Mouse (Mus musculus): ENCODE results near the gene Itm2c. TPM values are rescaled to one million over a fixed set of nuclear protein-coding genes. Genes with fewer than 3 reads are reported as not detected.

The Itm2c gene
- total RNA-seq, 2 experiments from 2014 or later = 480 to 761 TPM

DNA sequence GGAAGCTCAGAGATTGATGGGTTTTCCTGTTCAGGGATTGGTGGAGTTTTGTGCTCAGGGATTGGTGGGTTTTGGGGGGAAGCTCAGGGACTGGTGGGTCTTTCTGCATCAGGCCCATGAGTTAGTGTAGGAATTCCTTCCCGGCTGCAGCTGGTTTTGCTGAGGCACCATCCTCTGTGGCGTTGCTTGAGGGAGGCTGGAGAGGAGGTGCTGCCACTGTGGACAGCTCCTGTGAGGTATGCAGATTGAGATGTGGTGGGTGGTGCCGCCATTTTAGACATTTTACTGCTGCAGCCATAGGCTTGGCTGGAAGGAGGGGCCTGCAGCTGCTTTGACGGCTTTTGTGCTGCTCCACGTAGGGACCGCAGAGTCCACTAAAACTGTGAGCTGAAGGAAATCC is 35.3 kb downstream of the Itm2c start:
- no peak for DNase-seq (ENCODE audit: low spot score in 2 of 2)

DNA sequence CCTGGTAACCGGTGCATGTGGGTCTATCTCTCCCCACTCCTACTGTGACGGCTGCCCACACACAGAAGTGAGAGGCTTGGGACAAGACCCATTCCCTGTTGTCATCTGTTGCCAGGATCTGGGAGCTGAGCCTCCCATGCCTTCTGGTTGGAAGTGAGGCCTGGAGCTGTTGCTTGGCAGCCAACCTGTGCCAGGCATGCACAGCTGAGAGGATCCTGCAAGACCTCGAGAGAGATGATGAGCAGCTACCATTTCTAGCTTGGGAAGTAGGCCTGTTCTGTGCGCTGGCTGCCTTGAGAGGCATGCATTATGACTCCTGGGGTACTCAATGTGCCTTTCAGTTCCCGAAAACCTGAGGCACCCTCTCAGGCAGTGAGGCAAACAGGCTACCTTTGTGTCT is 37.1 kb downstream of the Itm2c start:
- no peak for DNase-seq (ENCODE audit: low spot score in 2 of 2)

DNA sequence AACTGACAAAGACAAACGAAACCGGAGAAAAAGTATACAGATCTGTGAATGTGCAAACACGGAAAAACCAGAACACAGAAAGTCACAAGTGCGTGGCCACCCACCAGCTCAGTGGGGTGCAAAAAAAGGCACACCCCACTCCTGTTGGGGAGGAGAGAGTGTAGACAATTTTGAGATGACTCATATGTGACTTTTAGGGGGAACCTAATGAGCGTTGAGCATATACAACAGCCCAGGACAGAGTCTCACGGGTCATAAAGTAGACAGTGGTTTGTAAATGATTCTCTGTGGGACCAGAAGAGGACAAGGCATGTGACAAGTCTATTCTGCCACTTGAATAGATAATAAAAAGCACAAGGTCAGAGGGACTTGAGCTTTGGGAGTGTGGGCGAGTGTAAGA is 39.1 kb downstream of the Itm2c start:
- DNase-seq (ENCODE audit: low spot score in 2 of 2) = no peak

DNA sequence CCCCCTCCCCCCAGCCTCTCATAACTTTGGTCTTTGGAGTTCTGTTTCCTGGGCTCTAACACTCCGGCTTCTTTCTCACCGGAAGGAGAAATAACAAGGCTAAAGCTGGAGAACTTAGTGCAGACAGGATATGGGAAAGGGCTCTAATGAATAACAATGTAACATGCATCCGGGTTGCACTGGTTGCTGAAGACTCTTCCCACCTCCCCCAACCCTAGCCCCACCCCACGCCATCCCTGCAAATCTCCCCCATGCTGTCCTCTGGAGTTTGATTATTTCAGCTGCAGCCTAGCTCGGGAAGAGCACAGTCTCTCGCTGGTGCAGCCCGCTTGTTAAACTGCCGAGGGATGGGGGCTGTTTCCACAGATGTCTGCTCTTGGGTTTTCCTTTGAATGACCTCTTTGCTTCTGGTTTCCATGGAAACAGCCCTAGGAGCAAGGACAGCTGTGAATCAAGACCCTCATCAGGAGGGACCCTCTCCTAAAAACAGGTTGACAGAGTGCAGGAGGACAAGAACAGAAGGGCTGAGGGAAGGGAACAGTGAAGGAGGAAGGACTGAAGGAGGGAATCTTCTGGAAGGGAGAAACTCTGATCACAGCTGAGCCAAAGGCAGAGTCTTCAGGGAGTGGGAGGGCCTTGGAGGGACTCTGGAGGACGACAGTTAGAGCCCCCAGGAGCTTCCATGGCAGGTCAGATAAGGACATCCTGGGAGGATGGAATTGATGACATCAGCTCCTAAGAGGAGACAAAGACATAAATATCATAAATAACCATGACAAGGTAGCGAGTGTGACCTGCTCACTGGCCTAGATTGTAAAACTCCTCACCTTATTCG is 39.8 kb downstream of the Itm2c start:
- no peak for DNase-seq (ENCODE audit: low spot score in 2 of 2)

DNA sequence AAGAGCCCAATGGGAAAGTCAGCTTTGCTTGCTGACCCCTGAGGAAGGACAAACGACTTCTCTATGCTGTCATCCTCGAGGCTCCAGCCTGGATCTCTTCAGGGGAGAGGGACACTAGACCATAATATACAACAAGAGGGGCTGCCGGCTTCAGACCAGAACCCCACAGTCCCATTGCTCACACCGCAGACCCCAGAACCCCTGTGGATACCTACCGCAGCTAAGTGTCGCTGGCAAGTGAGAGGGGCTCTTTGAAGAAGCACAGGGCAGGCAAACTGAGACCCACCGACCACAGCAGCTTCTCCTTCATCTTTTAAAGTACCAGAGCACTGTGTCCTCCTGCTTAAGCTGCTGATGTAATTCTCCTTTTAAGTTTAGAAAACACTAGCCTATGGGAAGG is 40.5 kb downstream of the Itm2c start:
- DNase-seq (ENCODE audit: low spot score in 2 of 2) = no peak

DNA sequence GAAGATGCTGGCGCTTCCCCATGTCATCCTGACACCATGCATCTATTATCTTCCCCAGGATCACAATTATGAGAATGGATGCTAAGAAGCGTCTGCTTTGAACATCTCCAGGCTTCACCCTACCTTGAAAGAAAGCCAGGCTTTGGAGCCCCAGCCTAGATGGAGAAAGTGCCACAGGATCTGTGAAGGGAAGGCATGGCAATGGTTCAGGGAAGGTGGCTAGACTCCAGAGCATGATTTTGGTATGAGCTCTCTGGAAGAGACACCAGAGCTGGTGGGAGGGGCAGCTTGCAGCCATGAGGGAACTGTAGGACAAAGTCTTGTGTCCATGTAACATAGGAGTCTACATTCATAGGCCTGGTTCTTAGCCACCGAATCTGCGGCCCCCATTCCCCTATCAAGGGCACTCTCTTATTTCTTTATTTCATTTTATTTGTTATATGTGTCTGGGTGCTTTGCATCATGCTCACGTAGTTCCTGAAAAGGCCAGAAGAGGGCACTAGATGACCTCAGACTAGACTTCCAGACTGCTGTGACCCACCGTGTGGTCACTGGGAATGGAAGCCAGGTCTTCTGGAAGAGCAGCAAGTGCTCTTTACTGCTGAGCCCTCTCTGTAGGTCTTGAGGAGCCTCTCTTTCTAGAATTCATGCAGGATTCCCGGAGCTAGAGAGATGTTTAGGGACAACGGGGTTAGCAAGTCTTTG is 41.2 kb downstream of the Itm2c start:
- peak; percentile 68 to 70 for DNase-seq (ENCODE audit: low spot score in 2 of 2)

DNA sequence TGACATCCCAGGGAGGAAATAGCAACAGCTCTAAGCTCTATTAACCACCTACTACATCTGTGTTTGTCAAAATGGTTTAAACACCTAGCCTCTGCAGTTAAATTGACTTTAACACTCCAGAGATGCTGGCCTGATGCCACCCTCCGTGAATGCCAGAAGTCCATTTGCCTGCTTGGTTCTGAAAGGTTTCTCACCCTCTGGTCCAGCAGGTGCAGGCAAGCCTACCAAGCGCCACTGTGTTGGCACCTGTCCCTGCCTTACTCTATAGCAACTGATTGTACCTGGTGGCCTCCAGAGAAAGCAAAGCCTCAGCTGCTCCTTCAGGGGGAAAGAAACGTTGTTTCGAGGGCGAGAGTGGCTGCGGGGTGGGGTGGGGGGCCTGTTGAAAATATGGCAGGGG is 42.2 kb downstream of the Itm2c start:
- DNase-seq (ENCODE audit: low spot score in 2 of 2) = no peak

DNA sequence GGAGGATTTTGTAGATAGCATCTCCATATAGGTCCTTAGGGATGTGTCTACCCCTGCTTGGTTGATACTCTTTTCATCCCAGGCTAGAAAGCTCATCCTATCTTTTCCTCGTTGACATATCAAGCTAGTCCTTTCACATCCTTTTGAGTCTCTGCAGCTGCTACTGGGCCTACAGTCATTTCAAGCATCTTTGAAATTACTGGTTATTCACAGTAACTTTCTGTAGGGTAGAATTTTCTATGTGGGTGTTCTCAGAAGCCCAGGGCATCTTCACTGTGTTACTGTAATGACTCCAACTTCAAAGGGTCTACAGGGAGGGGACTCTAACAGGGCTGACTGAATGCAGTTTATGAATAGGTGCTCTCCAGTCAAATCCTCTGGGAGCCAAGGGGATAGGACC is 43.2 kb downstream of the Itm2c start:
- no peak for DNase-seq (ENCODE audit: low spot score in 2 of 2)

DNA sequence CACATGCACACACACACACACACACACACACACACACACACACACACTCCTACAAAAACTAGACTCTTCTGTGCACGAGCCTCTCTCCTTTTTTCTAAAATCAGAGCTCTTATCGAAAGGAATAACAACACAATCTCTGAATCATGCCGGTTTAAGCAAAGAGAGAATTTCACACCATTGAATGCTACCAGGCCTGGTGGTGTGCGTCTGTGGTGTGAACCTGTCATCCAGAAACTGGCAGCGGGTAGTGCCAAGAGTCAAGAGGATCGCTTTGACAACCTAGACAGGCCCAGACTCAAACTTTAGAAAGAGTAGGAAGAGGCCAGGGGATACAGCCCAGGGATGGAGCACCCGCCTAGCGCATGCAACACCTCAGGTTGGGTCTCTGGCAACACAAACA is 48.2 kb downstream of the Itm2c start:
- no peak for DNase-seq (ENCODE audit: low spot score in 2 of 2)

DNA sequence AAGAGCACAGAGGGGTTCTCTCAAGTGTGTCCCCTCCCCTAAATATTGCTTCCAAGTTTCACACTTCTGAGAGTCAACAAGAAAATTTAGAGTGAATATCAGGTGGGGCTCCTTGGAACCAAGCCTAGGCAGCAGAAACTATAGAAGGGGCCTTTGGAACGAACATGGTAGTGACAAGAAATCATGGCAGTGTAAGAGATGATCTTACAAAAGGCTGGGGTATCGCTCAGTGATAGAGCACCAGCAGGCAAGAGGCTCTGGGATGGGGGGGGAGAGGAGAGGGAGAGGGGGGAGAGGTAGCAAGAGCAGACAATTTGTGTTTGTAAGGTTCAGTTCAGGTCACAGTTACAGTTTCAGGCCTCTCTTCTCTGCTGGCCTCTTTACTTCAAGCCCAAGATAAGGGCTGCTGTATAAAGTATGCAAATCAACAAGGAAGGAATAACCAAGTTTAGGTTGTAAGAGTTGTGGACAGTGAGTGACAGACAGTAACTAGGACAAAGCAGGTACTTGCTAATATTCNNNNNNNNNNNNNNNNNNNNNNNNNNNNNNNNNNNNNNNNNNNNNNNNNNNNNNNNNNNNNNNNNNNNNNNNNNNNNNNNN is 55.1 kb downstream of the Itm2c start:
- no peak for DNase-seq (ENCODE audit: low spot score in 2 of 2)

DNA sequence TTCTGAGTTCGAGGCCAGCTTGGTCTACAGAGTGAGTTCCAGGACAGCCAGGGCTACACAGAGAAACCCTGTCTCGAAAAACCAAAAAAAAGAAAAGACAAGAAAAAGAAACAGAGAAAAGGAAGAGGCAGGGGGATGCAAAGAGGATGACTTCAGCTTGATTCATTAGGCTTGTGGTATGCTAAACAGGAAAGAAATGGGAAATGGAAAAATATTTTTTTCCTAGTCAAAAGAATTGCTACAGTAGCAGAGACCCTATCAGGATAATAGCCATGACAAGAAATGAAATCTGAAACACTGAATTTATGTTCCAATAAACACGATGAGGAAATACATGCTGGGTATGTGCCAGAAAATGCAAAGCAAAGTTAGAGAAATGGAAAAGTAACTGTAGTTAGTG is 61.1 kb downstream of the Itm2c start:
- no peak for DNase-seq (ENCODE audit: low spot score in 2 of 2)

DNA sequence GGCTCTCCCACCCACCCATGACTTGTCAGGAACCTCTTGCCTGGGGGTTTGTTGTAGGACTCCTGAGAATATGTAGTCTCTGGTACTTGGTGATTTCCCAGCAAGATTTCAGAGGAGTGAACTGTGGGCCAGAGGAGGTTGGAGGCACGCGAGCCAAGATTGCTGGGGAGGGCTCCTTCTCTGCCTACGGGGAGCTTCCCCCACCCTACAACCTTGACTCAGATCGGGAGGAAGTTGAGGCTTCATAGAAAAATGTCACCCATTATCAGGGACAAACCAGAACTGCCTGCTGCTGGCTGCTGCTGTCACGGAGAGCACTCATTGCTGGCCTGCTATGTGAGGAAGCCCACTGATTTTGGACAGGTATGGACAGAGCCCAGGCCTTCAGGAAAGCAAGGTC is 63.2 kb downstream of the Itm2c start:
- DNase-seq (ENCODE audit: low spot score in 2 of 2) = no peak

DNA sequence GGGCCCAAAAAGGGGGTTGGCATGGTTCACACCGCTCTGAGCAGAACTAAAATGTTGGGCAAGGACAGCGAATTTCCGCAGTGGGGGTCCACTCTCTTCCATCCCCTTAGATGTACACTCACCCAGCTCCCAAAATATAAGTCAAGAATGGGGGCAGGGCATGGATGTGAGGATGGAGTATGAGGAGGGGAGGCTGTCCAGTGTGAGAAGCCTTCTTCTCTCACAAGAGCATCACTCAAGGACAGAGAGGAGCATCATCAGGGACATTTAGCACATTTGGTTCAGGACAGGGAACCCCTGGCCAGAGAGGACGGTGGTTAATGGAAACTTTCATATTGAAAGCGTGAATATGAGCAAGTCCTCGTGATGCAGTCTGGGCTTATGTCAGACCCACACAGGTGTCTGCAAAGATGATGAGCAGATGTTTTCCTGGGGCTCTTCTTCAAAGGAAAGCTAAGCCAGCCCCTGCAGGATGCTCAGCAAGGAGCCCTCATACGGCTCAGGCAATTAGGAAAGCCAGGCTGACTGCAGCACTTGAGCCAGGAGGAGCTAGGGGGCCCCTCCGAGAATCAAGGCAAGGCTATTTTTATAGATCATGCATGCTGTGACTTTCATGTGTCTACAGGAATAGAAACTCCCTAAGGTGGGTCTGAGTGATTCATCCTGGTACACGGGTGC is 64.0 kb downstream of the Itm2c start:
- no peak for DNase-seq (ENCODE audit: low spot score in 2 of 2)

Other genes starting within 250 kb of the Itm2c start
- 10 to 100 TPM; 17.1 to 19.6 TPM for gene Sp100, start 244.3 kb upstream of the Itm2c start, total RNA-seq (2021)
- under 1 TPM in 1 of 2 experiments, not detected in 1; 0.83 TPM for gene A630001G21Rik, start 115.6 kb upstream of the Itm2c start, total RNA-seq (2021)
- gene Cab39, start 100.8 kb upstream of the Itm2c start, total RNA-seq (2021) = 100 to 1,000 TPM; 100 to 148 TPM
- not detected for gene 4933407L21Rik, start 34.2 kb downstream of the Itm2c start, total RNA-seq (2021)
- 1 to 10 TPM; 3.7 to 6.6 TPM for gene Gpr55, start 66.7 kb downstream of the Itm2c start, total RNA-seq (2021)
- not detected for gene Spata3, start 122.5 kb downstream of the Itm2c start, total RNA-seq (2021)
- under 1 TPM in 1 of 2 experiments, not detected in 1; 0.13 TPM for gene 2810459M11Rik, start 151.6 kb downstream of the Itm2c start, total RNA-seq (2021)
- gene Psmd1, start 170.1 kb downstream of the Itm2c start, total RNA-seq (2021) = 100 to 1,000 TPM; 120 to 121 TPM
- under 1 TPM; 0.20 to 0.22 TPM for gene Htr2b, start 217.7 kb downstream of the Itm2c start, total RNA-seq (2021)
- gene Gm21972, start 239.4 kb downstream of the Itm2c start, total RNA-seq (2021) = 1 to 10 TPM; 2.4 to 4.0 TPM